Mouse (Mus musculus): ENCODE results near the gene Myzap. TPM values are rescaled to one million over a fixed set of nuclear protein-coding genes. Genes with fewer than 3 reads are reported as not detected.
A peak's percentile ranks its signal among the peaks of the same experiment; 100 is the strongest.

The Myzap gene
- polyA plus RNA-seq, 1 experiment, result 6.0 TPM

DNA sequence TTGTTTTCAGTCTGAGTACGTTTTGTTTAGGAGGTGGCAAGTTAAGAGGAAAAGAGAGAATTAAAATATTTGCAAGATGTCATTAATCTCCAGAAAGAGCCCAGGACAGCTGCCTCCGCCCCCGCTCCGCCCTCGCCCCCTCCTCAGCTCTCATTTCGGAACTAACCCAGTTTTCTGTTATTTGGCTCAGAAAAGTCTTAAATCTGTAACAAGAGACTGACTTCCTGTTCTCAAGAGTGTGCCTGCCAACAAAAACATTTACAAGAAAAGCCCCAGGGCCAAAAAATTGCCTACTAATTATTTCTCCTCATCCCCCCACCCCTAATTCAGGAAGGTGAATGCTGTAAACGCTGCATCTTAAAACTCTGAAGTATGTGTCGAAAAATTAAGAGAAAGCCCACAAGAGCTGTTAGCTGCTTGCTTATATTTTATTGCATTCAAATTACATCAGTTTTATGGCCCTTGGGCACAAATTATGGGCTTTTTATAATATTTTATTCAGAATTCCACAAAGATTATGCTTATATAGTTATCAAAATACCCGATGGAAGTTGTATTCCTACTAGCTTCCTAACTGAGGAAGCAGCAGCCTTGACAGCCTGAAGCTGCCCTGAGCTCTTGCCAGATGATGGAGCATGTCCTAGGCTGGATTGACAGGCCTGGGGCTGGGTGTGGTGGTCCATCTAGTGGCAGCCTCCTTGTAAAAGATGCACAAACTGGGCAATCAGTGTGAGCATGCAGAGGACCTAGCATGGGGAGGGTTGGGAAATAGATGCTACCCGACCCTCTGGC is 93.6 kb downstream of the Myzap start:
- TF ChIP-seq MYOD1 (IDR thresholded peaks at IDR 0.05; ENCODE audit: control insufficient read depth in 1 of 3, insufficient read length in 2 of 3, low read depth in 2 of 3) (peak in 1 of 3 experiments; percentile 27), CEBPB (IDR thresholded peaks at IDR 0.05; ENCODE audit: insufficient read depth, poor library complexity, severe bottlenecking) (peak; percentile 75), POLR2A (IDR thresholded peaks at IDR 0.05; ENCODE audit: insufficient read length, low read depth) (no peak), USF1 (IDR thresholded peaks at IDR 0.05; ENCODE audit: low read depth) (no peak), TCF12 (IDR thresholded peaks at IDR 0.05; ENCODE audit: insufficient read depth, poor library complexity, severe bottlenecking) (no peak), SRF (IDR thresholded peaks at IDR 0.05; ENCODE audit: control insufficient read depth, insufficient read length, low read depth) (no peak)
- H3ac ChIP-seq (ENCODE audit: control insufficient read depth, insufficient read length), result no peak overlapping the region
- no peaks in the 10 kb centered on the region for H3K27me3 ChIP-seq (ENCODE audit: control insufficient read depth, insufficient read depth, insufficient read length)
- H3K4me2 ChIP-seq (ENCODE audit: low read depth), result peak overlapping the region; percentile 39
- no peaks in the 10 kb centered on the region for H3K79me2 ChIP-seq (ENCODE audit: control insufficient read depth, insufficient read depth)
- no peaks in the 10 kb centered on the region for H3K36me3 ChIP-seq (ENCODE audit: control insufficient read depth, insufficient read depth)
- no peak overlapping the region for H3K4me3 ChIP-seq

- no peaks in the 10 kb centered on the region for H3K27me3 ChIP-seq (ENCODE audit: control insufficient read depth, insufficient read depth, insufficient read length)
- no peaks in the 10 kb centered on the region for H3K79me2 ChIP-seq (ENCODE audit: control insufficient read depth, insufficient read depth)
- H3ac ChIP-seq (ENCODE audit: control insufficient read depth, insufficient read length), result no peak overlapping the region
- H3K36me3 ChIP-seq (ENCODE audit: control insufficient read depth, insufficient read depth), result no peaks in the 10 kb centered on the region
- TF ChIP-seq MYOD1 (IDR thresholded peaks at IDR 0.05; ENCODE audit: control insufficient read depth in 1 of 3, insufficient read length in 2 of 3, low read depth in 2 of 3) (peak in 2 of 3 experiments; percentile 78 to 83), POLR2AphosphoS2 (IDR thresholded peaks at IDR 0.05; ENCODE audit: insufficient read length, low read depth) (no peak), CEBPB (IDR thresholded peaks at IDR 0.05; ENCODE audit: insufficient read depth, poor library complexity, severe bottlenecking) (no peak), MYOG (IDR thresholded peaks at IDR 0.05; ENCODE audit: control insufficient read depth in 1 of 3, insufficient read depth in 1 of 3, insufficient read length in 2 of 3, low read depth in 2 of 3) (peak in 2 of 3 experiments; percentile 65 to 75)
- no peak overlapping the region for H3K4me3 ChIP-seq
- H3K4me2 ChIP-seq (ENCODE audit: low read depth), result no peak overlapping the region
Observed at GRCm38 (mm10) chr9:71496637-71497036, 95.5 kb downstream of the Myzap start.

GRCm38 (mm10) chr9:71493771-71494170 is 98.4 kb downstream of the Myzap start:
- no peak for TF ChIP-seq POLR2A (IDR thresholded peaks at IDR 0.05; ENCODE audit: insufficient read length, low read depth)
- TF ChIP-seq MYOD1 (IDR thresholded peaks at IDR 0.05; ENCODE audit: control insufficient read depth in 1 of 3, insufficient read length in 2 of 3, low read depth in 2 of 3), result no peak
- no peak for TF ChIP-seq E2F4 (IDR thresholded peaks at IDR 0.05; ENCODE audit: insufficient read depth)
- no peak for TF ChIP-seq REST (IDR thresholded peaks at IDR 0.05; ENCODE audit: insufficient read depth, insufficient read length)
- TF ChIP-seq TCF12 (IDR thresholded peaks at IDR 0.05; ENCODE audit: insufficient read depth, poor library complexity, severe bottlenecking), result no peak
- TF ChIP-seq TCF3 (IDR thresholded peaks at IDR 0.05; ENCODE audit: insufficient read length, low read depth), result no peak
- no peak for TF ChIP-seq SRF (IDR thresholded peaks at IDR 0.05; ENCODE audit: control insufficient read depth, insufficient read length, low read depth)
- TF ChIP-seq MAX (IDR thresholded peaks at IDR 0.05; ENCODE audit: low read depth), result no peak
- no peak for TF ChIP-seq POLR2AphosphoS2 (IDR thresholded peaks at IDR 0.05; ENCODE audit: insufficient read length, low read depth)
- TF ChIP-seq MYOG (IDR thresholded peaks at IDR 0.05; ENCODE audit: control insufficient read depth in 1 of 3, insufficient read depth in 1 of 3, insufficient read length in 2 of 3, low read depth in 2 of 3), result no peak
- Histone ChIP-seq H3K79me2 (ENCODE audit: control insufficient read depth, insufficient read depth) (no peaks in the 10 kb centered on the region), H3K4me2 (ENCODE audit: low read depth) (no peak overlapping the region), H3ac (ENCODE audit: control insufficient read depth, insufficient read length) (no peak overlapping the region), H3K4me3 (no peak overlapping the region), H3K36me3 (ENCODE audit: control insufficient read depth, insufficient read depth) (no peaks in the 10 kb centered on the region), H3K27me3 (ENCODE audit: control insufficient read depth, insufficient read depth, insufficient read length) (no peaks in the 10 kb centered on the region)

DNA sequence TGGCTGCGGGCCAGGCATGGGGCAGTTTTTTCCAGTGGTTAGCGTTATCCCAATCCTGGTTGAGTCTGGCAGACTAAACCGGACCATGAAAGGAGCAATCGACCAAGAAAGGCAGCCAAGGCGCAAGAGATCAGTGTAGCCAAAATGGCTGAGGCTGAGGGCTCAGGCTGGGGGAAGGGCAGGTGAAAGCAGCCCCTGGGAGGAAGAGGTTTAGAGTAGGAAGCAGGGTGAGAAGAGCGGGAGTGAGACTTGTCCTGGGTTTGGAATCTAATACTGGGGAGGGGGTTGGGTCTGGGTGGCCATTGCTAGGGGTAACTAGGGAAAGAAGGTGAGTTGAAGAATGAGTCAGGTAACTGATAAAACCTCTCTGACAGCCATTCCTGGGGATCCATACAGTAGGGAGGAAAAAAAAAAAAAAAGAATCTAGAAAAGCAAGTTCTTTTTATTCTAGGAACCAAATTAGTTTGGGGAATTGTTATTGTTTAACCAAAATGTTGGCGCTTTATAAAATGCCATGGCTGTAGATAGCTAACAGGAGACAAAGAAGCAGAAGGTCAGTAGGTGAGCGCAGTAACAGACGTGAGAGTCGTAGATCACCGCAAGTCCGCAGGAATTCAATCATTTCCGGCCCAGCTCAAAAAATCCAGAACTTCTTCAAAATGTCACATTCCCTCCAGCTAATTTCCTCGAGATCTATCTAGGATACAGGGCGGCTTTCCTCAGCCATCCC is 99.7 kb downstream of the Myzap start:
- Histone ChIP-seq H3ac (ENCODE audit: control insufficient read depth, insufficient read length) (no peak overlapping the region), H3K36me3 (ENCODE audit: control insufficient read depth, insufficient read depth) (no peaks in the 10 kb centered on the region), H3K4me2 (ENCODE audit: low read depth) (no peak overlapping the region), H3K27me3 (ENCODE audit: control insufficient read depth, insufficient read depth, insufficient read length) (no peaks in the 10 kb centered on the region), H3K79me2 (ENCODE audit: control insufficient read depth, insufficient read depth) (no peaks in the 10 kb centered on the region), H3K4me3 (no peak overlapping the region)
- TF ChIP-seq POLR2A (IDR thresholded peaks at IDR 0.05; ENCODE audit: insufficient read length, low read depth) (no peak), TCF3 (IDR thresholded peaks at IDR 0.05; ENCODE audit: insufficient read length, low read depth) (no peak), MYOG (IDR thresholded peaks at IDR 0.05; ENCODE audit: control insufficient read depth in 1 of 3, insufficient read depth in 1 of 3, insufficient read length in 2 of 3, low read depth in 2 of 3) (no peak), TCF12 (IDR thresholded peaks at IDR 0.05; ENCODE audit: insufficient read depth, poor library complexity, severe bottlenecking) (no peak), MAX (IDR thresholded peaks at IDR 0.05; ENCODE audit: low read depth) (no peak), POLR2AphosphoS2 (IDR thresholded peaks at IDR 0.05; ENCODE audit: insufficient read length, low read depth) (no peak), REST (IDR thresholded peaks at IDR 0.05; ENCODE audit: insufficient read depth, insufficient read length) (no peak), MYOD1 (IDR thresholded peaks at IDR 0.05; ENCODE audit: control insufficient read depth in 1 of 3, insufficient read length in 2 of 3, low read depth in 2 of 3) (no peak), SRF (IDR thresholded peaks at IDR 0.05; ENCODE audit: control insufficient read depth, insufficient read length, low read depth) (no peak), CEBPB (IDR thresholded peaks at IDR 0.05; ENCODE audit: insufficient read depth, poor library complexity, severe bottlenecking) (no peak)

Measured in myocyte (in vitro differentiated cells).